Mouse (Mus musculus): ENCODE data around the gene Doc2g. TPM values are rescaled to one million over a fixed set of nuclear protein-coding genes. Genes with fewer than 3 reads are reported as not detected.

Gene Doc2g
- polyA plus RNA-seq, 1 experiment from 2014 or later = 4.8 TPM

GRCm38 (mm10) chr19:3985261-3985681 is 17.8 kb upstream of the Doc2g start:
- Histone ChIP-seq H3K27ac (ENCODE audit: low read length) (0 out of 2 replicates have a peak overlapping the region, but pooled peaks have one; percentile 21), H3K4me3 (replicated peaks; ENCODE audit: low read length) (no peak overlapping the region), H3K4me1 (ENCODE audit: control insufficient read depth, insufficient read depth, low read length) (peaks cover 12% of the 10 kb centered on the region), H3K27me3 (ENCODE audit: control insufficient read depth, insufficient read depth, low read length) (no peaks in the 10 kb centered on the region), H3K9me3 (replicated peaks; ENCODE audit: control insufficient read depth, low read length) (no peaks in the 10 kb centered on the region), H3K9ac (ENCODE audit: low read length) (no peak overlapping the region), H3K36me3 (ENCODE audit: control insufficient read depth, insufficient read depth, low read length) (no peaks in the 10 kb centered on the region), H3K4me2 (ENCODE audit: low read depth, low read length) (no peak overlapping the region)
- no peak for ATAC-seq (ENCODE audit: insufficient read depth, low FRiP score)
- 34% methylated on average over 8 of the region's 8 CpGs for WGBS

GRCm38 (mm10) chr19:3986334-3986733 is 16.8 kb upstream of the Doc2g start, which contains the start of gene Acy3:
Gene Acy3 (plus strand): TSS chr19:3986570.
- H3K4me3 ChIP-seq (replicated peaks; ENCODE audit: low read length) = peak within 1 kb of the TSS; percentile 15; the same call in 1 of the 2 replicates
- H3K9me3 ChIP-seq (replicated peaks; ENCODE audit: control insufficient read depth, low read length) = no peaks in the 10 kb centered on the region
- H3K36me3 ChIP-seq (ENCODE audit: control insufficient read depth, insufficient read depth, low read length) = no peaks in the 10 kb centered on the region
- H3K9ac ChIP-seq (ENCODE audit: low read length) = peak within 1 kb of the TSS; percentile 69
- H3K4me1 ChIP-seq (ENCODE audit: control insufficient read depth, insufficient read depth, low read length) = peaks cover 12% of the 10 kb centered on the region
- peak within 1 kb of the TSS; percentile 40 for H3K4me2 ChIP-seq (ENCODE audit: low read depth, low read length)
- peak; percentile 84 for ATAC-seq (ENCODE audit: insufficient read depth, low FRiP score)
- no peaks in the 10 kb centered on the region for H3K27me3 ChIP-seq (ENCODE audit: control insufficient read depth, insufficient read depth, low read length)
- peak within 1 kb of the TSS; percentile 70 for H3K27ac ChIP-seq (ENCODE audit: low read length)
- WGBS = 8% methylated on average over 8 of the region's 8 CpGs

DNA sequence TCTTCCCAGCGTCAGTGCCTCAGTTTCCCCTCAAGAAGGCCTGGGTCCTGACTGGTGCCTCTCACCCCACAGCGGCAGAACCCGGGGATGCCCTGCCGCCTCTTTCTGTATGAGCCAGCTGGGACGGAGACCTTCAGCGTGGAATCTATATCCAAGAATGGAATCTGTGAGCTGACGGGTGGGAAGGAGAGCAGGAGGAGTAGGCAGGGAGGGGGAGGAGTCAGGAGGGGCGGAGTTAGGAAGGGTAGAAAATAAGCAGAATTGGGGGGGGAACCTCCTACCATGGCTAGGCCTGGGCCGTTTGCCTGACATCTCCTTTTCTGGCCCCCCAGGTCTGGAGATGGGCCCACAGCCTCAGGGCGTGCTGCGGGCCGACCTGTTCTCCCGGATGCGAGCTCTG is 15.0 kb upstream of the Doc2g start:
- peaks cover 12% of the 10 kb centered on the region for H3K4me1 ChIP-seq (ENCODE audit: control insufficient read depth, insufficient read depth, low read length)
- H3K9me3 ChIP-seq (replicated peaks; ENCODE audit: control insufficient read depth, low read length) = no peaks in the 10 kb centered on the region
- H3K9ac ChIP-seq (ENCODE audit: low read length) = no peak overlapping the region
- H3K4me2 ChIP-seq (ENCODE audit: low read depth, low read length) = no peak overlapping the region
- H3K36me3 ChIP-seq (ENCODE audit: control insufficient read depth, insufficient read depth, low read length) = no peaks in the 10 kb centered on the region
- no peak overlapping the region for H3K27ac ChIP-seq (ENCODE audit: low read length)
- no peaks in the 10 kb centered on the region for H3K27me3 ChIP-seq (ENCODE audit: control insufficient read depth, insufficient read depth, low read length)
- 83% methylated on average over 14 of the region's 14 CpGs for WGBS
- no peak for ATAC-seq (ENCODE audit: insufficient read depth, low FRiP score)
- H3K4me3 ChIP-seq (replicated peaks; ENCODE audit: low read length) = no peak overlapping the region

DNA sequence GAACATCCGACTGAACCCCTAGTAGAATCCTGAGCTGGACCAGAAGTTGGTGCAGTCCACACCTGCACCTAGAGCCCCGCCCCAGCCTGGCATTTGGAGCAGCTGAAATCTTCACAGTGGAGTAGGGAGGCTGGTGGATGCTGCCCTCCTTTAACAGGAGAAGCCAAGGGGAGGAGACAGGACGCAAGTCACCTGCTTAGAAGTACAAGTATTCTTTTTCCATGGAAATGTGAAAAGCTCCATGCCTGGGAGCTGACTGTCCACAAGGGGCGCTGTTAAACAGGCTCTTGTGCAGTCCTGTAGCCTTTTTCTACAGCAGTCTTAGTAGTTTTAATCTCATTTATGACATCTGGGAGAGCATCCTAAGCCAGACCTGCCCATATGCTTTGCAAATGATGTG is 14.4 kb upstream of the Doc2g start:
- no peaks in the 10 kb centered on the region for H3K27me3 ChIP-seq (ENCODE audit: control insufficient read depth, insufficient read depth, low read length)
- H3K4me1 ChIP-seq (ENCODE audit: control insufficient read depth, insufficient read depth, low read length) = peaks cover 12% of the 10 kb centered on the region
- no peak overlapping the region for H3K4me3 ChIP-seq (replicated peaks; ENCODE audit: low read length)
- no peak overlapping the region for H3K27ac ChIP-seq (ENCODE audit: low read length)
- 86% methylated on average over 4 of the region's 4 CpGs for WGBS
- no peak for ATAC-seq (ENCODE audit: insufficient read depth, low FRiP score)
- no peak overlapping the region for H3K4me2 ChIP-seq (ENCODE audit: low read depth, low read length)
- no peaks in the 10 kb centered on the region for H3K9me3 ChIP-seq (replicated peaks; ENCODE audit: control insufficient read depth, low read length)
- H3K9ac ChIP-seq (ENCODE audit: low read length) = no peak overlapping the region
- no peaks in the 10 kb centered on the region for H3K36me3 ChIP-seq (ENCODE audit: control insufficient read depth, insufficient read depth, low read length)

- H3K27me3 ChIP-seq (ENCODE audit: control insufficient read depth, insufficient read depth, low read length) = no peaks in the 10 kb centered on the region
- ATAC-seq (ENCODE audit: insufficient read depth, low FRiP score) = no peak
- no peaks in the 10 kb centered on the region for H3K36me3 ChIP-seq (ENCODE audit: control insufficient read depth, insufficient read depth, low read length)
- no peak overlapping the region for H3K4me3 ChIP-seq (replicated peaks; ENCODE audit: low read length)
- H3K9ac ChIP-seq (ENCODE audit: low read length) = no peak overlapping the region
- no peak overlapping the region for H3K4me2 ChIP-seq (ENCODE audit: low read depth, low read length)
- H3K27ac ChIP-seq (ENCODE audit: low read length) = no peak overlapping the region
- H3K9me3 ChIP-seq (replicated peaks; ENCODE audit: control insufficient read depth, low read length) = no peaks in the 10 kb centered on the region
- peaks cover 12% of the 10 kb centered on the region for H3K4me1 ChIP-seq (ENCODE audit: control insufficient read depth, insufficient read depth, low read length)
- 25% methylated on average over 6 of the region's 6 CpGs for WGBS
These were observed 12.3 kb upstream of the Doc2g start for GRCm38 (mm10) chr19:3990804-3991203.

- no peaks in the 10 kb centered on the region for H3K36me3 ChIP-seq (ENCODE audit: control insufficient read depth, insufficient read depth, low read length)
- ATAC-seq (ENCODE audit: insufficient read depth, low FRiP score) = no peak
- no peaks in the 10 kb centered on the region for H3K9me3 ChIP-seq (replicated peaks; ENCODE audit: control insufficient read depth, low read length)
- H3K4me2 ChIP-seq (ENCODE audit: low read depth, low read length) = no peak overlapping the region
- no peaks in the 10 kb centered on the region for H3K27me3 ChIP-seq (ENCODE audit: control insufficient read depth, insufficient read depth, low read length)
- H3K4me3 ChIP-seq (replicated peaks; ENCODE audit: low read length) = no peak overlapping the region
- 94% methylated on average over 3 of the region's 3 CpGs for WGBS
- no peak overlapping the region for H3K27ac ChIP-seq (ENCODE audit: low read length)
- no peak overlapping the region for H3K9ac ChIP-seq (ENCODE audit: low read length)
- H3K4me1 ChIP-seq (ENCODE audit: control insufficient read depth, insufficient read depth, low read length) = peaks cover 5% of the 10 kb centered on the region
These were observed 11.6 kb upstream of the Doc2g start for GRCm38 (mm10) chr19:3991562-3991961.

GRCm38 (mm10) chr19:3991966-3992365 is 11.1 kb upstream of the Doc2g start:
- ATAC-seq (ENCODE audit: insufficient read depth, low FRiP score) = no peak
- Histone ChIP-seq H3K27me3 (ENCODE audit: control insufficient read depth, insufficient read depth, low read length) (no peaks in the 10 kb centered on the region), H3K27ac (ENCODE audit: low read length) (no peak overlapping the region), H3K9ac (ENCODE audit: low read length) (no peak overlapping the region), H3K4me2 (ENCODE audit: low read depth, low read length) (no peak overlapping the region), H3K36me3 (ENCODE audit: control insufficient read depth, insufficient read depth, low read length) (no peaks in the 10 kb centered on the region), H3K4me1 (ENCODE audit: control insufficient read depth, insufficient read depth, low read length) (peaks cover 1% of the 10 kb centered on the region), H3K4me3 (replicated peaks; ENCODE audit: low read length) (no peak overlapping the region), H3K9me3 (replicated peaks; ENCODE audit: control insufficient read depth, low read length) (no peaks in the 10 kb centered on the region)
- 87% methylated on average over 3 of the region's 3 CpGs for WGBS

GRCm38 (mm10) chr19:3992416-3992815 is 10.7 kb upstream of the Doc2g start, which contains the start of gene Tbx10:
Gene Tbx10 (plus strand): TSS chr19:3992752.
- H3K9me3 ChIP-seq (replicated peaks; ENCODE audit: control insufficient read depth, low read length) = no peaks in the 10 kb centered on the region
- H3K27me3 ChIP-seq (ENCODE audit: control insufficient read depth, insufficient read depth, low read length) = no peaks in the 10 kb centered on the region
- no peak within 1 kb of the TSS for H3K4me3 ChIP-seq (replicated peaks; ENCODE audit: low read length)
- 59% methylated on average over 5 of the region's 5 CpGs for WGBS
- no peak for ATAC-seq (ENCODE audit: insufficient read depth, low FRiP score)
- no peak within 1 kb of the TSS for H3K27ac ChIP-seq (ENCODE audit: low read length)
- no peaks in the 10 kb centered on the region for H3K36me3 ChIP-seq (ENCODE audit: control insufficient read depth, insufficient read depth, low read length)
- no peak within 1 kb of the TSS for H3K9ac ChIP-seq (ENCODE audit: low read length)
- no peaks in the 10 kb centered on the region for H3K4me1 ChIP-seq (ENCODE audit: control insufficient read depth, insufficient read depth, low read length)
- no peak within 1 kb of the TSS for H3K4me2 ChIP-seq (ENCODE audit: low read depth, low read length)

DNA sequence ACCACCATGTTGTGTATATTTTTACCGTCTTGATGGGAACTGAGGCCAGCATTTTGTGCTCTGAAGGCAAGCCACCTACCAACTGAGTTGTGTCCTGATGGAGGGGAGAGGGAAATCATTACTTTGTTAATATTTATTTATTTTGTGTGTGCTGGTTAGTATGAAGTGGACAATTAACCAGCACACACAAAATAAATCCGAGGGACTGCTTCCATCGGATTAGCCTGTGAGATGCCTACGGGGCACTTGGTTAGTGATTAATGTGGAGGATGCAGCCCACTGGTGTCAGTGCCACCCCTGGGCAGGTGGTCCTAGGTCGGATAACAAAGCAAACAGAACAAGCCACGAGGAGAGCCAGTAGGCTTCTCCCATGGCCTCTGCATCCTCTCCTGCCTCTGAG is 8.2 kb upstream of the Doc2g start:
- Histone ChIP-seq H3K4me2 (ENCODE audit: low read depth, low read length) (no peak overlapping the region), H3K27ac (ENCODE audit: low read length) (no peak overlapping the region), H3K4me1 (ENCODE audit: control insufficient read depth, insufficient read depth, low read length) (peaks cover 4% of the 10 kb centered on the region; the same call in 1 of the 2 replicates), H3K9ac (ENCODE audit: low read length) (no peak overlapping the region), H3K36me3 (ENCODE audit: control insufficient read depth, insufficient read depth, low read length) (no peaks in the 10 kb centered on the region), H3K9me3 (replicated peaks; ENCODE audit: control insufficient read depth, low read length) (no peaks in the 10 kb centered on the region), H3K4me3 (replicated peaks; ENCODE audit: low read length) (no peak overlapping the region), H3K27me3 (ENCODE audit: control insufficient read depth, insufficient read depth, low read length) (no peaks in the 10 kb centered on the region)
- WGBS = 58% methylated on average over 6 of the region's 6 CpGs
- ATAC-seq (ENCODE audit: insufficient read depth, low FRiP score) = no peak
